Mouse (Mus musculus) thymus, postnatal 14 days (tissue): ENCODE results near the gene Tmem143.
A peak's percentile ranks its signal among the peaks of the same experiment; 100 is the strongest.
"Not testable (repeated sequence)": the region's sequence is repeated elsewhere in the genome, so short reads cannot be mapped to it uniquely, and the experiment has no call there.

Experiments used
- DNase-seq: peaks from one replicate; pipeline ENCODE4 v3.0.0; 2021

Tmem143 gene

DNA sequence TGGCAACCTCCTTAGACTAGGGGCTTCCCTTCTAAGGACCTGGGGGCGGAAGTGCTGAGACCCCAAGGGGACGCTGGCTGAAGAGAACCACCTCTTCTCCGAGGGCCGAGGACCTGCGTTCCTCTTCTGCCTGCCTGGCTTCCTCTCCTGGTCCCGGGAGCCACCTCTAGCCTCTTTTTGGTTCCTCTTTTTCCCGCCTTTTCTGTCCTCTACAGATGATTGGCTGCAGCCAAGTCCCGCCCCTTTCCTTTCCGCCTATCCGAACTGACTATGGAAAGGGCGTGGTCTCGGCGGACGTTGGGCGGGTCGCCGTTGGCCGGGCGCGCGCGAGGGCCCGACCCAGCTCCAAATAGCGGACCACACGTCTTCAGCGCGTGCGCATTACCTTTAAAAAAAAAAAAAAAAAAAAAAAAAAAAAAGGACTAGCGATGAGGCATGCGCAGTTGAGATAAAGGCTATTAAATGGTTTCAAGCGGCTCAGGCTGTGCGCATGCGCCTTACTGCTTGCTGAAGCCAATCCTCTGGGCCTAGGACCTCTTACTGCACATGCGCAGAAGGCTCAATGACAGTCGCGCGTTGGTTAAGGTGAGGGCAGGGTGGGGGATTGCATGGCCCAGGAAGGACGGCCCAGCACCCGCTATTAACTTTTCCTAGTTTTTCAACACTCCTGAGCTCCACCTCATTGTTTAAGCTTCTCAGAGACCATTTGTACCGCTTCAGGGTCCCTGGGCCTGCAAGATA, at the start of gene Tmem143, which contains the start of gene Syngr4:
Tmem143 (plus strand) TSS at position 425 of the 741 bp plus-strand sequence.
Syngr4 (minus strand) TSS at position 198 of the 741 bp plus-strand sequence.
- peak; percentile 95 for DNase-seq

DNA sequence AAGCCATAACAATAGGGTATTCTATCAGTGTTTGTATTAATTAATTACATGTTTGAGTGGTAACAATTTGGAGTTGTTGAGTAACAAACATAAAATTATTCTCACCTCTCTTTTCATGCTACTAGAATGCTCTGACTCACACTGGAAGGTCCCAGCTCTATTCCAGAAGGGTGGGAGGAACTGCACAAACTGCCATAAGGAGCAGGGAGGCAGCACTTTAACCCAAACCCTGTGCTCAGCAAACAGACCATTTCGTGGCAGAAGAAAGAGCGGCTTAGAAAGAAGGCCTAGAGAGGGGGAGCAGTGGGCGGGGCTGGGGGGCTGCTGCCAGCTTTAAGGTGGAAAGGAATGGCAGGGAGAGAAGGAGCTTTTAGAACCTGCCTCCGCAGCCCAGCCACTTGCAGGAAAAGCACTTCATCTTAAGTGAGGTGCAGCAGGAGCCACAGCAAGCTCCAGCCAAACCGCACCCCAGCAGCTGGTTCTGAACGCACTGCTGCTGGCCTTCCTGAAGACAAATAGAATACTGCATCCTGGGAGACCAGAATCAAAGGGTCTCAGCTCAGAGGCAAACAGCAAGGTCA, 48.2 kb upstream of the Tmem143 start:
- no peak for DNase-seq

DNA sequence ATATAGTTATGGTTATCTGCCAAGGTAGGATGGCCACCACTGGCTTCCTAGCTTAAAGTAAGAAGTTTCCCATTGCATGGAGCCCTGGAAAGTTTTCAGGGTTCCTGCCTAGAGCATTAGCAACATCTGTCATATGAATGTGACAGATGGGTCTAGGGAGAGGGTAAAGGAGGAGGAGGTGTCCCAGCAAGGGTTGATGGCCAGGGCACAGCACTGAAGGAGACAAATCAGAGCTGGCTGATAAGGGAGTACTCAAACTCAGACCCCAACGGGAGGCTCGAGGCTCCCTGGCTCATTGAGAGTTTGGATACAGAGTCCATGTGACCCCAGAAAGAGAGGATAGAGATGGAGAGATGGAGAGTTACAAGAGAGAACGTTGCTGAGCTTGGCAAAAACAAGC, 46.1 kb upstream of the Tmem143 start:
- no peak for DNase-seq

DNA sequence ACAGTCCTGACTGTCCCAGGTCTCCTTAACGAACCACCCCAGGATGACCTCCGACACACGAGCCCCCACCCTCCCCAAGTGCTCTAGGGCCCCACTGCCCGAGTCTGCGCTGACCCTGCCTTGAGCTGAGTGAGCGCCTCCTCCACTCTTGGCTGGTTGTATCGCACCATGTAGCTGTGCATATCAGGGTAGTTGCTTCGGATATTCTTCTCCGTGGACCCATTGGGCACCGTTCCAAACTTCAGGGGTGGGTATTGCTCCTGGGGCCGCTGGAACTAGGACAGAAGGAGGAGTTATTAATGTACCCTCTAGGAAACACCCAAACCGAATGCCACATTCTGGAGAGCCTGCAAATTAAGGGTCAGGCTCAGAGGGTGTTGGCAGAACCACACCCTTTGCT, 43.7 kb upstream of the Tmem143 start:
- DNase-seq: no peak

DNA sequence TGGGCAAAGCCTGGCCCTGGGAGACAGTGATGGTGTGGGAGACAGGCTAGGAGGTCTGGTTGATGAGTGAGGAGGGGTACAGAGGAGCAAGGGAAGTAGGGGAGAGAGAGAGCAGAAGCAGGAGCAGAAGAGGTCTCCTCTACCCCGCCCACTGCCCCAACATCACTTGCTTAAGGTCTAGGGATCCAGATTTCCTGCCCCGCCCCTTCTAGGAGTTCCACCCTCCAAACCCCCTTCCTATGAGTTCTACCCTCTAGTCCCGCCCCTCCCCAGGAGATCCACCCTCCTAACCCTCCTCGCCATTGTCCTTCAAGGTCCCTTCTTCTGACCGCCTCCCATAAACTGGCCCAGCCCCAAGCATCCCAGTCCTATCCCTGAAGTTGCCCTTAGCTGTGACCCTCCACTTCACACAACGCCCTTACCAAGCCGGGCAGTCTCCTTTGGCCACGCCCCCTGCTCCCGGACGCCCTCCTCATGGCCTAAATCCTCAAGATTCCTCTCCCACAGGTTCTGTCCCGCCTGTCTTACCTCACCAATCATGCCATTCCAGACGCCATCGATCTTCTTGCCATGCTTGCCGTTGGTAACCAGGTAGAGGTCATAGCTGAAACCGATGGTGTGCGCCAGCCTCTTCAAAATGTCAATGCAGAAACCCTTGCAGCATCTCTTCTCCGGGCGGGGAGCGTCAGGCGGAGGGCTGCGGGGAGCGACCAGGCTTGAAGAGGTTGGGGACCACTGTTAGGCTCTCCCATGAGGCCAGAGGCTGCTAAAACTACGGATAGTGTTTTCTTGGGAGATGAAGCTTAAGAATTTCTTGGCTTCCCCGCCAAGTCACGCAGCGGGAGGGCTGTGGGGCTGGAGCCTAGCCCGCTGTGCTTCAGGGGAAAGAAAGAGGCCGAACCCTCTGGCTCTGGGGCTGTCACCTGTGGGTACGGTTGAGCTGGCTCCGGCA, 39.5 kb upstream of the Tmem143 start:
- DNase-seq: no peak

DNA sequence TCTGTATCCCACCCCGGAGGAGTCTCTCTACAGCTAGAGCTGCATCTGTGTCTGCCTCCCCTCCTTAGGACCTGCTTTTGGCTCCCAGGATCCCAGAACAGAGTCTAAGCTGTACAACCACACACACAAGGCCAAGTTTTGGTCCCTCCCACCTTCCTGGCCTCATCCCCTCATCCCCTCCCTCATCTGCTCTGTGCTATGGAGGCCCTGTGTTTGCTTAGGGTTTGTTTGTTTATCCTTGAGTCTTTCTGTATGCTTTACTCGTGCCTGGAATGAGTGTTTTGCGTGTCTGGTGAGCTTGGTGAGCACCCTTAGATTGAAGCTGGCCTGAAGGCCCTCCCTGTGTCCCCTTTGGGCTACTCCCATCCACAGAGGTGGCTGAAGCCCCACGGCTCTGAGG, 37.7 kb upstream of the Tmem143 start:
- DNase-seq: no peak

DNA sequence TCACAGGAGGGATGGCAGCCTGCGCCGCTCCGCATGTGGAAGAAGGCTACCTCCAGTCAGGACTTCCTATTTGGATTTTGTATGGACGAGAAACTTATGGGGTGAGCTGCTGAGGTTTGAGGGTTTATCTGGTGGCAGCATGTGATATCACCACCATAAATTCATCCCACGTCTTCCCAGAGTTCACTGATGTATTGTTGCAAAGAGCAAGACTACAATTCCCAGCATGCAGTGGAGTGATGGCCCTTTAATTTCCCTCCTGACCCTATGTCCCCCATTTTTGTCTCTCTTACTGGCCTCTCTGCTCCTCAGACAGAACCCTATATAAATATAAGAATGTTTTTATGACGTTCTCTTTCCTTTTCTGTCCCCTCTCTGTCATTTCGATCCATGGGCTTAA, 33.9 kb upstream of the Tmem143 start:
- DNase-seq: no peak

DNA sequence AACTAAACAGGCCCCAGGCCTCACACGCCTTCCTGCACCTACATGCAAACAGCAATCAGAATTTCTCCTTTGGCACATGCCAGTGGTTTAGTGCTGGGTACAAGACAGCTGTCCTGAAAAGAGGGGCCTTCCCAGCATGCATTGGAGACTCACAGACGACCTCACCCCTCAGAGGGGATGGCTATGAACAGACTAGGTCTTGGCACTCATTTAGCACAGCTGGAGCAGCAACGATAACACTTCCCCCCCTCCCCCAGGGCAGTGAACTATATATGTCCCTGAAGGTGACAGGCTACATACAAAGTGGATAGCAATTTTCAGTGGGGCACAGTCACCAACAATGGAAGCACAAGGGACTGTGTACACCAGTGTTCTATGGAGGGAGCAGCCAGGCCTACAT, 32.3 kb upstream of the Tmem143 start:
- no peak for DNase-seq

DNA sequence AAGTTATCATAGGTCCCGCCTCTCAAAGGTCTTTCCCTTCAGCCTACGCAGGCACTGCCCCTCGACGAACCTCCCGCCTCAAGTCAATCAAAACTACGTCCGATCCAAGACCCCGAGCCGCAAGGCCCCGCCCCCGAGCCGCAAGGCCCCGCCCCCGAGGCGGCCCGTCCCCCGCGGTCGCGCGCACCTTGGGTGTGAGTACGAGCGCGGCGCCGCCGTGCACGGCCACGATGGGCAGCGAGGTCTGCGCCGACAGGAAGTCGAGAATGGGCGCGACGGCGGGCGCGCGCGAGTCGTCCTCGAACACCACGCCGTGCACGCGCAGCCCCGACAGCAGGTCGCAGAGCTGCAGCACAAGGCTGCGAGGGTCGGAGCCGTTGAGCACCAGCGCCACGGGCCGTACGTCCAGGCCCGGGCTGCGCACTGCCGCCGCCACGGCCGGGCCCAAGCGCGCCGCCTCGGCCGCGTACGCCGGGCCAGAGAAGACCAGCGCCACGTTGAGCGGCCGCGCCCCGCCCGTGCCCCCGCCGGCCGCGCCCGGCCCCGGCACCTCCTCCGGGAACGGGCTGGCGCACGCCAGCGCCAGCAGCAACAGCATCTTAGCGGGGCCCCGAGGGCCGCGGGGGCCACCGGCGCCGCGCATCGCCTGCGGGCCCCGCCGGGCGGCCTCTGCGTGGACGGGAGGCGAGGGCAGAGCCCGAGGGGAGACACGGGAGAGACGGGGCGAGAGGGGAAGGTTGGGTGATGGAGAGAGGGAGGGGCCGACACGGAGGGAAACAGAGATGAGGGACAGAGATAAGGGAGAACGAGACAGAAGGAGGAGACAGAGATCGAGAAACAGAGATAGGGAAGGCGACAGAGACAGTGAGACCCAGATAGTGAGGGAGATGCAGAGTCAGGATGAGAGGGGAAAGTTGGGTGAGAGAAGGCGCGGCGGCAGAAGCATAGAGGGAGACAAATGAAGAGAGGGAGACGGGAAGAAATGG, 30.5 kb upstream of the Tmem143 start:
- DNase-seq: peak; percentile 92

DNA sequence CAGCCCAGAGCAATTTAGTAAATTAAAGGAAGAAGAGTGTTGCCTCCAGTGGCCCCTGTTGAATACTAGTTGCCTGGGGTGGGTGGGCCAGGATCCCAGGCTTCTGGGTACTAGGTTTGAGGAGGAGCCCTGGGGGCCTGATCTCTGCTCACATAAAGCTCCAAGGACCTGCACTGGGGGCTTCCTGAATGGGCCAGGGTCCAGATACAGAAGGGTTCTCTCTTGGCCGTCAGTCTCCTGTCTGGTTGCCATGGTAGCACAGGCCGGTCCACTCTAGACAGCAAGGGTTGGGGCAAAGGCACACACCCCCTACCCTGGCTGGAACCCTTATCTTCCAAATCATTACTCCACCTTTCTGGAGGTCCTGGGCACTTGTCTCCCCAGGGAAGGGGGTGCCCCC, 28.9 kb upstream of the Tmem143 start:
- DNase-seq: no peak

DNA sequence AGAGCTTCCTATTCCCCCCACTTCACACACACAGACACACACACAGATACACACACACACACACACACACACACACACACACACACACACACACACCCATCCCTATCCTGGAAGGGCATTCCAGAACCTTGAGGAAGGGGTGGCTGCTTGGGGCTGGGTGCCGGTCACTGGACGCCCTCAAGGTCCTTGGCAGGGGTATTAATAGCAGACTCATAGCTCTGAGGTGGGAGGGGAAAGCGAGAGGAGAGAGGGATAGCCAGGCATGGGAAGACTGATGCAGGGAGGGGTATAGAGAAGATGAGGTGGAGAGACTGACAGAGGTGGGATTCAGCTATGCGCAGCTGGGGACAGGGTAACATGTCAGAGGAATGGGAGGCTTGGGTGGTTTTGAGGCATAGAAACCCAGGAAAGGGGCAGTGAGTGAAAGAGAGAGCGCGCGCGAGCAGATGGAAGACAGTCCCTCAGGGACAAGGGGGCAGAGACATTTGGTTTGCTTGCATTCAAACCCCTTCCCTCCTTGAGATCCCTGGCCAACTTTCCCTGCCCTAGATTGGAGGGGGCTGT, 27.6 kb upstream of the Tmem143 start:
- no peak for DNase-seq

DNA sequence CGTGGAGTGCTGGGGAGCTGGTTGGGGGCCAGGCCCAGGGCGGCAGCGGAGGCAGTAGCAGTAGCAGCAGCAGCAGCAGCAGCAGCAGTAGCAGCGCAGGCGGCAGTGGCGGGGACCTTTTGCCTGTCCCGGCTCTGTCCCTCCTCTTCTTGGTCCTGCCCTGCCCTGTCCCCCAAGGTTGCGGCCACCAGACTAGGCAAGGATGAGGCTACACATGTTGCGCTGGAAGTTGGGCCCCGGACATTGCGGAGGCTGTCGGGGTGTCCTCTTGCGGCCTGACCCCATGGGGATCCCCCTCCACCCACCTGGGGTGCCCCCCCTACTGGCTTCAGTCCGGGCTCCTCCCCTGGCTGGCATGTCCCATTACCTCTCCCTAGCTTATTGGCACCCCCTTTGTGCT, 27.0 kb upstream of the Tmem143 start:
- no peak for DNase-seq

DNA sequence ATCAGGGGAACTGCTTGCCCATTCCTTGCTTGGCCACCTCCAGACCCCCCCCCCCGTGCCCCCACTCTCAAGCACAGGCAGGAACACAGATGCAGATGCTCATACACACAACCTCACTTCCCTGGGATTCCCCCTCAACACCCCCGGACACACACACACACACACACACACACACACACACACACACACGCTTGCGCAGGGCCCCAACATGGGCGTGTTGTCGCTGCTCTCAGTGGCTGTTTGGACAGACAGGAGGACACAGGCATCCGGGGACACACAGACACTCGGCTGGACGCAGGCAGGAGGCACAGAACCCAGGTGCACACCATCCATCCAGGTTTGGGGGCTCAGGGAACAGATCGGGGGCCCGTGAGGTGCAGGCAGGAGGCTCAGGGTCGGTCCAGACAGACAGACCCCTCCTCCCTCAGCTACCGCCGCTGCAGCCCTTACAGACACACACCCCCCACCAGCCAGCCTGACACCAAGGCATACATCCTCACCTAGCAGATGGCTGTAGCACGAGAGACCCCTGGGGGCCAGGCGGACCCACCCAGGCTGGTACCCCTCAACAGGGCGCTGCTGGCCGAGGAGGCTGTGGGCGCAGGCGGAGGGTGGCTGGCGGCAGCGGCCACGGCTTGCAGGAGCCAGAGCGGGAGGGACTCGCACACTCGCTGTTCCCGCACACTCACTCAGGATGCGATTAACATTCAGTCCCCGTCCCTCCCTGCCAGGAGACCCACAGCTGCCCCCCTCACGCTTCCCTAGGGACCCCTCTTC, 26.3 kb upstream of the Tmem143 start:
- peak; percentile 27 for DNase-seq

DNA sequence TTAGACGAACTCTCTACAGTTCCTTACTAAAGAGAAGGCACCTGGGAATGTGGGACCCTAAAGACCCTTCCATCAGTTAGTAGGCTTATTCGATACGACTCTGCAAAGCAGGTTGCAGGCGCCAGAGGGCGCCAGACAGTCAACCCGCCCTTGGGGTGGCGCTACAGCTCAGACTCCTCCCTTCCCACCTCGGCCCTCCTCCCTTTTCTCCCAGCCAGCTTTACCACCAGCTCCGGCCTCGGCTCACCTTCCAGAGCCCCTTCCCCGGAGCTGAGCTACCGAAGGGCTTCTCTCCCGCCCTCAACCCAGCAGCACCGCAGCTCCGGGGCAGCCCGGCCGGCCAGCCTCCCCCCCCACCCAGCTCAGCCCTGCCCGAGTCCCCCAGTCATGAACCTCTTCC, 24.1 kb upstream of the Tmem143 start, which contains the start of gene Kdelr1:
Kdelr1 (plus strand) TSS at position 149 of the 400 bp plus-strand sequence.
- DNase-seq: peak; percentile 93

DNA sequence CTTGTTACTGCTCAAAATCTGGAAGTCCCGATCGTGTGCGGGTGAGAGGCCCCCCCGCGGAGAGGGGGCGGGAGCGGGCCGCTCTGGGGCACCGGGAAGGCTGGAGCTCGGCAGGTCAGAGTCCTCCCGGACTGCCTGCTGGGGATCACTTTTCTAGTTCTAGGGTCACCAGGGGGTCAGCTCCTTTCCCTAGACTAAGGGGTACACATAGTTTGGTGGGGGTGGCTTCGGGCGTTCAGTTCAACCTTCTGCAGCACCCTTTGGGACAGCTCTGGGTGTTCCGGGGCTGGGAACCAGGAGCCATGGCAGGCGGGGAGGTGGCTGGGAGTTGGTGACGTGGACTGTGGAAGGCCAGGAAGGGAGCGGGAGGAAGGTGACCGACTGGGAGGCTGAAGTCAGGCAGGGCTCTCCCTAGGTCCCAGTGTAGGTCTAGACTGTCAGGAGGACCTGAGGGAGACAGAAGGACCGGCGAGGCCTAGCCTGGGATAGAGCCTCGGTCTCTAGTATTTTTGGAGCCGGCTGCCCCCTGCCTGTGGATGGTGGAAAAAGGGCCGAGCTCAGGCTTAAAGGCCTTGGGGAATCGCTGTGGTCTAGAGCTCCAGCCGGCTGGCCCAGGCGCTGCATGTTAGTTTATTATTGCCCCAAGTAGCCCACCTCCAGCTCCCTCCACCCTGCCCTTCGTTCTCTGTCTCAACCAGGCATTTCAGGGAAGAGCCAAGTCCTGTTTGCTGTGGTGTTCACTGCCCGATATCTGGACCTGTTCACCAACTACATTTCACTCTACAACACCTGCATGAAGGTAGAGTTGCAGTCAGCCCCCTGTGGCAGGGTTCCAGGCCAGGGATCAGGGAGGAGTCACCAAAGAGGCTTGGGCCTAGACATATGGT, 23.4 kb upstream of the Tmem143 start:
- peak; percentile 65 for DNase-seq

DNA sequence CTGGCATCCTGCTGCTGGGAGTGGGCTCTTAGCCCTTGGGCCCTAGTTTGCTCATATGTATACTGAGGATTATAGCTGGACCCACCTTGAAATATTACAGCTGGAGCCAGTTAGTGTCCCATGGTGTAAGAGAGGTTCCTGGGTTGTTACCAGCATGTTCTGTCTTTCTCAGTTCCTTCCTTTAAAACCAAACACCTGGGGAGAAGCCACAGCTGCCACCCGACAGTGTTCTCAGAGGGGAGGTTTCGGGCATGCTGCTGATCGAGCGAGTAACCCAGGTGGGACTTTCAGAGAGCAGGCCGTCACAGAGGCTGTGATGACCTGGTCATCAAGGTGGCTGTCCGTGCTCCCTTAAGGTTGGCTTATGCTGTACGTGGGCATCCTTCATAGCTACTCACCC, 19.8 kb upstream of the Tmem143 start:
- DNase-seq: no peak

DNA sequence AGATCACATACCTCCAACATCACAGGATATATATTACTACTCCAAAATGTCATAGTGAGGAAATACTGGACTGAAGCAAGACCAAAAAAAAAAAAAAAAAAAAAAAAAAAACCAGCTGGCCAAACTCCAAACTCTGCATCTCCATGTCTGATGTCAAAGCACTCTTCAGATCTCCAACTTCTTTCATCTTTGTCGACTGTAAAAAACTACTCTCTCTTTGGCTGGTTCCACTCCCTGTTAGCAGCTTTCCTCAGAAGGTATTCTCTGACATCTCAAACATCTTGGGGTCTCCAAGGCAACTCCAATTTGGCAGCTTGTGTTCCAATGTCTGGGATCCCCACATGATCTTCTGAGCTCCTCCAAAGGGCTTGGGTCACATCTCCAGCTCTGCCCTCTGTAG, 18.5 kb upstream of the Tmem143 start, which contains the start of gene Grin2d:
Grin2d (minus strand) TSS at position 101 of the 400 bp plus-strand sequence.
- not testable (repeated sequence) for DNase-seq

DNA sequence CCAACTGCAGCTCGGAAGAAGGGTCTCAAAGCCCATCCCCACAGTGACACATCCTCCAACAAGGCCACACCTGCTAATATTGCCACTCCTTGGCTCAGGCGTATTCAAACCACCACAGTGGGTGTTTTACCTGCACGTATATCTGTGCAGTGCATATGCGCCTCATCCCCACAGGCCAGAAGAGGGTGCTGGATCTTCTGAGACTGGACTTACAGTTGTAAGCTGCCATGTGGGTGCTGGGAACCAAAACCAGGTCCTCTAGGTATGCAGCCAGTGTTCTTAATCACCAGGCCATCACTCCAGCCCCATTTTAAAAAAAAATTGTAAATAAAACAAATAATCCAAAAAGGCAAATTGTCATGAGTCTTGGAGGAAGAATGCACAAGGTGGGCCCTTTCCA, 16.2 kb upstream of the Tmem143 start:
- no peak for DNase-seq

DNA sequence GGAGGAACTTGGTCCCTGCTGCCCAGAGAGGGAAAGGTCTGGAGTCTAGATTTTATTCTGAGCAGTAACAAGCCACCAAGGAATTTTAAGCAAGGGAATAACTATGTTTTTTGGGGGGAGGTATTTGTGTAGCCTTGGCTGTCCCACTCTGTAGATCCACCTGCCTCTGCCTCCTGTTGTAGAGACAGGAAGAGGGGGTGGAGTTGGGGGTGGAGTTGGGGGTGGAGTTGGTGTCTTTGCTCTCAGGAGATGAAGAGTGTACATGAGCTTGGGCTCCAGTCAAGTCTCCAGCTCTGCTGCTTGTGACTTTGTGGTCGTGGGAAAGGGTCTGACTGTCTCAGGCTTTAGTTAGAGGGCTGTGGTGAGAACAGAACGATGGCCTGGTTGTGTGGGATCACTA, 15.7 kb upstream of the Tmem143 start:
- no peak for DNase-seq

DNA sequence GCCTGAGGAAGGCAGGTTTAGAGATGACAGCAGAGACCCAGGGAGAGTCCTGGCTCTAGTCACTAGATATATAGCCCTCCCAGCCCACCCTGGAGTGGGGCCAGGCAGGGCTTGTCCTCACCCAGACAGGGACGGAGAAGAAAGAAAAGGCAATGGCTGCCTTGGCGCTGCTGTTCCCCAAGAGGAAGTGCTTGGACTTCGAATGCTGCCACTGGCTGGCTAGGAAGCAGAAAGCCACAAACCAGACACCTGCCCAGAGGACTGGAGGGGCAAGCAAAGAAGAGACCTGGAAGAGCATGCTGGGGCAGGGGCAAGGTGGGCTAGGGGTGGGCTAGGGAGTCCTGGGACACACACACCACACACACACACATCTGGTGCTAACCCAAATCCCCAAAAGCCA, 9.5 kb upstream of the Tmem143 start:
- DNase-seq: no peak
